Mouse (Mus musculus) megakaryocyte-erythroid progenitor cell, adult 5 weeks (primary cell): Measurements from ENCODE around the gene Hepacam. TPM values are rescaled to one million over a fixed set of nuclear protein-coding genes. Genes with fewer than 3 reads are reported as not detected.

Source experiments
- polyA plus RNA-seq: library from polyadenylated mRNA; stranded (reverse); fragments of >175 nt; gene quantifications from 2 replicates; pipeline ENCODE4 v1.2.3, GENCODE M21; 2012

Hepacam gene
- polyA plus RNA-seq = 0.03 TPM in 1 of 2 replicates, not detected in the other

GRCm38 (mm10) chr9:37367301-37368080 lies at the start of gene Hepacam:
TSS of gene Hepacam (plus strand) at chr9:37367351.

GRCm38 (mm10) chr9:37347988-37348642 lies 19.0 kb upstream of the Hepacam start, which contains the start of gene Ccdc15:
TSS of gene Ccdc15 (minus strand) at chr9:37348432.

GRCm38 (mm10) chr9:37401802-37402201 lies 34.7 kb downstream of the Hepacam start, which contains the start of gene Robo4:
TSS of gene Robo4 (plus strand) at chr9:37401897.

GRCm38 (mm10) chr9:37432720-37433421 lies 65.7 kb downstream of the Hepacam start, which contains the start of gene Robo3:
TSS of gene Robo3 (minus strand) at chr9:37433246.

Other genes starting within 250 kb of the Hepacam start
- gene Pknox2, start 219.9 kb upstream of the Hepacam start, polyA plus RNA-seq = 0.35 and 0.65 TPM in 2 replicates
- 0.33 and 0.53 TPM in 2 replicates for gene Tmem218, start 159.1 kb upstream of the Hepacam start, polyA plus RNA-seq
- gene Slc37a2, start 111.6 kb upstream of the Hepacam start, polyA plus RNA-seq = 0.04 and 0.12 TPM in 2 replicates
- gene Ccdc15, start 18.9 kb upstream of the Hepacam start, polyA plus RNA-seq = 8.4 and 13.5 TPM in 2 replicates
- 1.9 and 3.5 TPM in 2 replicates for gene Robo4, start 34.5 kb downstream of the Hepacam start, polyA plus RNA-seq
- gene Robo3, start 65.9 kb downstream of the Hepacam start, polyA plus RNA-seq = 37.2 and 53.8 TPM in 2 replicates
- 17.6 TPM in 2 replicates for gene Msantd2, start 122.0 kb downstream of the Hepacam start, polyA plus RNA-seq
- gene Esam, start 160.7 kb downstream of the Hepacam start, polyA plus RNA-seq = 0.96 and 2.6 TPM in 2 replicates
- 0.18 TPM in 1 of 2 replicates, not detected in the other for gene Vsig2, start 171.9 kb downstream of the Hepacam start, polyA plus RNA-seq
- gene Nrgn, start 185.6 kb downstream of the Hepacam start, polyA plus RNA-seq = 199 and 354 TPM in 2 replicates
- gene Siae, start 188.3 kb downstream of the Hepacam start, polyA plus RNA-seq = 0.56 and 0.59 TPM in 2 replicates
- gene Spa17, start 246.4 kb downstream of the Hepacam start, polyA plus RNA-seq = 4.3 and 4.6 TPM in 2 replicates